Mouse (Mus musculus) midbrain, embryonic 14.5 days (tissue): ENCODE results near the gene Il1rl1. TPM values are rescaled to one million over a fixed set of nuclear protein-coding genes. Genes with fewer than 3 reads are reported as not detected.

Source experiments
- ATAC-seq: fragments of 200-750 bp; cut with Nextera tagmentation; 2 replicates; pipeline ENCODE4 v1.8.0; 2017; ENCODE audit warnings: moderate number of reproducible peaks, moderate library complexity; ENCODE audit not compliant: low FRiP score, low TSS enrichment
- DNase-seq: peaks from one replicate; pipeline ENCODE4 v3.0.0-alpha.2; 2015
- H3K27ac ChIP-seq: fragments of 300-500 bp; sonication (generic); replicated peaks from 2 replicates; pipeline ENCODE4 v1.5.1; 2014; ENCODE audit warnings: mild to moderate bottlenecking, low read depth, low read length, moderate library complexity
- H3K27me3 ChIP-seq: fragments of 300-500 bp; sonication (generic); 2 replicates; pipeline ENCODE4 v1.6.1; 2014; ENCODE audit warnings: low read length, control low read depth, mixed read lengths; ENCODE audit not compliant: control insufficient read depth, insufficient read depth
- H3K36me3 ChIP-seq: fragments of 300-500 bp; sonication (generic); 2 replicates; pipeline ENCODE4 v1.6.1; 2014; ENCODE audit warnings: low read length, control low read depth; ENCODE audit not compliant: control insufficient read depth, insufficient read depth
- H3K4me1 ChIP-seq: fragments of 300-500 bp; sonication (generic); 2 replicates; pipeline ENCODE4 v1.6.1; 2014; ENCODE audit warnings: mild to moderate bottlenecking, antibody characterized with exemption, low read length, control low read depth; ENCODE audit not compliant: control insufficient read depth, insufficient read depth
- H3K4me2 ChIP-seq: fragments of 300-500 bp; sonication (generic); 2 replicates; pipeline ENCODE4 v1.6.1; 2014; ENCODE audit warnings: mild to moderate bottlenecking, low read length, moderate library complexity
- H3K4me3 ChIP-seq: fragments of 300-500 bp; sonication (generic); replicated peaks from 2 replicates; pipeline ENCODE4 v1.5.1; 2014; ENCODE audit warnings: low read depth, low read length
- H3K9ac ChIP-seq: fragments of 300-500 bp; sonication (generic); replicated peaks from 2 replicates; pipeline ENCODE4 v1.6.1; 2014; ENCODE audit warnings: mild to moderate bottlenecking, low read length, moderate library complexity
- H3K9me3 ChIP-seq: fragments of 300-500 bp; sonication (generic); 2 replicates; pipeline ENCODE4 v1.6.1; 2016; ENCODE audit warnings: low read length, control low read depth, mixed read lengths; ENCODE audit not compliant: control insufficient read depth
- WGBS: fragments of 180-500 bp; shearing (Covaris S2); extraction: QIAGEN DNeasy Blood & Tissue Kit; methylation state at CpG from one replicate; pipeline ENCODE4 v1.1.7; 2014; 5-methylcytosine and 5-hydroxymethylcytosine counted together
- polyA plus RNA-seq: library from polyadenylated mRNA; unstranded; fragments of >200 nt; fragmentation: Nextera tagmentation; extraction: Ambion mirVana; gene quantifications from 2 replicates; pipeline ENCODE4 v1.2.1, GENCODE M21; 2014

Gene Il1rl1
- polyA plus RNA-seq, 1 experiment from 2014 or later, result 0.07 TPM

DNA sequence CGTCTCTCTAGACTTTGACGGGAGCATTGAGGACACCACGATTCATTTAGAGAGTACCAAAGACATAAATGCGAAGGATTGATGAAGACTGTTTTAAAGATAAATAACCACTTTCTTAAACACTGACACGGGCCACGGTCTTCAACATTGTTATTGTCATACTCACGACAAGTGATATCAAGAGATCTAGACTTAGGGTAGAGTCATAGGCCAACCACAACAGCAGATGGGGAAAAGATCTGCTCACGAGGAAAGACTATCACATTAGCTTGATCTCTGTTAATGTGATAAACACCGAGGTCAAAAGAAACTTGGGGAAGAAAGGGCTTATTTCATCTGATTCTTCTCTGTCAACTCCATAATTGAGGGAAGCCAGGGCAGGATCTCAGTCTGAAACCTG lies 2.1 kb upstream of the Il1rl1 start:
- Histone ChIP-seq H3K36me3 (no peaks in the 10 kb centered on the region), H3K27me3 (no peaks in the 10 kb centered on the region), H3K27ac (no peak overlapping the region), H3K4me1 (no peaks in the 10 kb centered on the region), H3K4me3 (no peak overlapping the region), H3K9me3 (no peaks in the 10 kb centered on the region), H3K9ac (no peak overlapping the region), H3K4me2 (no peak overlapping the region)
- ATAC-seq, result no peak
- DNase-seq, result no peak
- WGBS, result 92% methylated on average over 9 of the region's 9 CpGs

DNA sequence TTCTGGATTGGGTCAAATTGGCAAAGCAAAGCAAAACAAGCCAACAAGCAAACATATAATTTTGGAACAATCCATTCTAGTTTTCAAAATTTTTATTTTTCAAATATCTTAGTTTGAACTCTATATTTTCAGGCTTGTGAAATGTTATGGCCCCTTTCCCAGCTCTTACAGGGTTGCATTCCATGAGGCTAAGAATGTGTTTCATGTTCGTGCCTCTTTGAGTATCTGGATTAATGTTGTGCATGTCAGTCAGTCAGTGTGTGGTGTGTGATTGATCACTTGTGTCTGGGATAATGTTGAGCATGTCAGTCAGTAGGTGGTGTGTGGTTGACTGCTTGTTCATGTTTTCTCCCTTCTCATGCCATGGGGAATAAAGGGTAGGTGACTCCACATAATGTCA lies 1.5 kb upstream of the Il1rl1 start:
- no peak for ATAC-seq
- Histone ChIP-seq H3K9ac (no peak overlapping the region), H3K27ac (no peak overlapping the region), H3K36me3 (no peaks in the 10 kb centered on the region), H3K4me2 (no peak overlapping the region), H3K4me1 (no peaks in the 10 kb centered on the region), H3K9me3 (no peaks in the 10 kb centered on the region), H3K4me3 (no peak overlapping the region), H3K27me3 (no peaks in the 10 kb centered on the region)
- DNase-seq, result no peak
- 93% methylated on average over 1 of the region's 1 CpGs for WGBS

DNA sequence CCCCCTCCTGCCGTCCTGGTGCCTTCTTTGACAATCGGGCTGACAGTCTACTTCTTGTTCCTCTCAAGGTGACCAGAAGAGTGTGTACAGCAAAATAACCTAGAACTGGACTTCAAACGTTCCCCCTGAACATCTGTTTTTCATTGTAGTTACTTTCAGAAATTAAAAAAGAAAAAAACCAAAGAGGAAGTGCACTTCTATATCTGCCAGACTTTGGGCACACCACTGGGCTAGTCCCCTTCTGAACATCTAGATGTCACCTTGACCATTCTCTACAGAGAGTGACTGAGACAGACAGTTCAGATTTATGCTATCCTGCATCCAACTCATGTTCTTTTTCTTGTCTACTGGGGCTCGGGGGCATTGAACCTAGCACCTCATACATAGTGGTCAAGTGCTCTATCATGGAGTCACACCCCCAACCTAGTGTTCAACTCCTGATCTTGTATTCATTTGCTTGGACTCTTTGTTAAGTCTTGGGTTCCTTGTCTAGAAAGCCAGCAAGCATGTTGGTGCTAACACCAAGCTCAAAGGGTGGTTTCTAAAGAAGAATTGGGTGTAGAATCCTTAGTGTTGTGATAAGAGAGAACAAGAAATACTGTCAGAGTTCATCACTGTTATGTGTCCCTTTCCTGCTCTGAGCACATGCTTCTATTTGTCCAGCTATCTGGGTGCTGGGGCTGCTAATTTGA lies 919 bp downstream of the Il1rl1 start:
- no peak overlapping the region for H3K4me3 ChIP-seq
- 85% methylated on average over 4 of the region's 4 CpGs for WGBS

DNA sequence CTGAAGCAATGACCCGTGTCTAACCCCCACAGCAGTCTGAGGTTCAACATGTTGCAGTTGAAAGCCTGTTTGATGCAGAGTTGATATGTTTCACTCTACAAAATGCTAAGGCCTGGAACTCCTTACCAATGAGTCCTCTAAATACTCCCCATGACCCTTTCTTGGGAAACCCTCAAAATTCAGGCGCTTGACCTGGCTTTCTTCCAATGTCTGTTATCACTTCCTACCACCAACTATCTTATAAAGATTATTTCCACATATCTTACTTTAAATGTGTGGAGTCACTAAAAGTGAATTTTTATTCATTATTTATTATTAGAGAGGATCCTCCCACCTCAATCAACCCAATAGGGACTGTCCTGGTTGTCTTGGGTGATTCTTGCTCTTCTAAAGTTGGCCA lies 2.8 kb downstream of the Il1rl1 start:
- no peaks in the 10 kb centered on the region for H3K4me1 ChIP-seq
- DNase-seq, result no peak
- no peaks in the 10 kb centered on the region for H3K9me3 ChIP-seq
- no peak overlapping the region for H3K27ac ChIP-seq
- no peak overlapping the region for H3K4me3 ChIP-seq
- ATAC-seq, result no peak
- H3K4me2 ChIP-seq, result no peak overlapping the region
- H3K27me3 ChIP-seq, result no peaks in the 10 kb centered on the region
- WGBS, result 94% methylated on average over 2 of the region's 2 CpGs
- H3K9ac ChIP-seq, result no peak overlapping the region
- H3K36me3 ChIP-seq, result no peaks in the 10 kb centered on the region

More for the DNA sequence above, 919 bp downstream of the Il1rl1 start:
- H3K4me1 ChIP-seq, result no peaks in the 10 kb centered on the region
- no peak for DNase-seq
- no peaks in the 10 kb centered on the region for H3K9me3 ChIP-seq
- H3K36me3 ChIP-seq, result no peaks in the 10 kb centered on the region
- H3K4me2 ChIP-seq, result no peak overlapping the region
- ATAC-seq, result no peak
- H3K27ac ChIP-seq, result no peak overlapping the region
- H3K27me3 ChIP-seq, result no peaks in the 10 kb centered on the region
- no peak overlapping the region for H3K9ac ChIP-seq

DNA sequence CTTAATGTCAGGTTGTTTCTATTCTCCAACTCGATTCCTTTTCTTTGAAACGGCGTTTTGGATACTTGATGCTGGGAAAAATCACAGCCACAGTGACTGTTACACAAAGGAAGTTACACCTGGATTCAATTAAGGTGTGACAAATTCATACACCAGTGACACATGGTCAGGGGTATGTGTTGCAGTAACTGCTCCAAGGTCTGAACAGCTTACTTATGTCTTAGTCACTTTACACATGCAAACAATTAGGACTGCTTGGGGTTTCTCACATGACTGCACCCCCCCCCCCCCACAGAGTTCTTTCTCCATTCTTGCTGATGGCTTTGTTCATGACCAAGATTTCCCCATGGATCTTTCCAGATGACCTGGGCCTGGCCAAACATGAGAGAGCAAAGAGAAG lies 6.6 kb downstream of the Il1rl1 start:
- H3K4me1 ChIP-seq, result no peaks in the 10 kb centered on the region
- no peak overlapping the region for H3K27ac ChIP-seq
- H3K9me3 ChIP-seq, result no peaks in the 10 kb centered on the region
- H3K36me3 ChIP-seq, result no peaks in the 10 kb centered on the region
- WGBS, result 91% methylated on average over 3 of the region's 3 CpGs
- H3K4me2 ChIP-seq, result no peak overlapping the region
- no peaks in the 10 kb centered on the region for H3K27me3 ChIP-seq
- DNase-seq (no peak), ATAC-seq (no peak)
- H3K4me3 ChIP-seq, result no peak overlapping the region
- no peak overlapping the region for H3K9ac ChIP-seq

DNA sequence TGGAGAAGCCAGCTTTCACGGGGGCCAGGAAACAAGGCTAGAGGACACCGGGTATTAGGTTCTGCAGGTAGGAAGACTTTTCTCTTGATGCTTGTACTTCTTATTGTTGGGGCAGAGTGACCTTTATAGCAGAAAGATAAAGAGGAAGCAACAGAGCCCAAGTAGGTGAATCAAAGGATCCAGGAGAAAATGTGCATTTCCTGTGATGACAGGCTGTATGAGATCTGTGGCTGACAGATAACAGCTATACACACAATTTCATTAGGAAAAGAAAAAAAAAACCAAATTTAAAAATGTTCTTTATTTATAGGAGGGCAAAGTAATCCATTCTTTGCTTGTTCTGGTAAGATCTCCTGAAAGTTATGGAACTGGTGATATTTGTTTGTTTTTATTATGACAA lies 8.0 kb downstream of the Il1rl1 start:
- no peak overlapping the region for H3K4me2 ChIP-seq
- H3K36me3 ChIP-seq, result no peaks in the 10 kb centered on the region
- H3K9me3 ChIP-seq, result no peaks in the 10 kb centered on the region
- H3K4me3 ChIP-seq, result no peak overlapping the region
- H3K9ac ChIP-seq, result no peak overlapping the region
- ATAC-seq (no peak), DNase-seq (no peak)
- no peak overlapping the region for H3K27ac ChIP-seq
- WGBS, result 95% methylated on average over 2 of the region's 2 CpGs
- H3K27me3 ChIP-seq, result no peaks in the 10 kb centered on the region
- no peaks in the 10 kb centered on the region for H3K4me1 ChIP-seq

DNA sequence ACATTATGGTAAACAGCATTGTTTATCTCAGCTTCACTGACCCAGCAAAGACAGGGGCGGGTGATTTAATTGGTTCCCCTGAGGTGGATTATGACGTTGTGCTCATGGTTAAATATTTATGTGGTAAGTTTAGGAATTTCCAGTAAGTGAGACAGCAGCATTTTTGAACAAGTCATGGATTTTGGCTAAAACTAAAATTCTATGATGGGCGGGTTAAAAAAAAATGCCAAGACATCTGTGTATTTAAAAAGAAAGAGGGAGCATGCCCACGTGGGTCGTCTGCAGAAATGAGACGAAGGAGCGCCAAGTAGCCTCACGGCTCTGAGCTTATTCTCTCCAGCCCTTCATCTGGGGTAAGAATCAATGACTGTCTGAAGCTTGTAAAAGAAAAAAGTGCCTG lies 10.1 kb downstream of the Il1rl1 start:
- Histone ChIP-seq H3K36me3 (no peaks in the 10 kb centered on the region), H3K4me1 (no peaks in the 10 kb centered on the region), H3K9me3 (no peaks in the 10 kb centered on the region), H3K27me3 (no peaks in the 10 kb centered on the region), H3K9ac (no peak overlapping the region), H3K27ac (no peak overlapping the region), H3K4me3 (no peak overlapping the region), H3K4me2 (no peak overlapping the region)
- DNase-seq (no peak), ATAC-seq (no peak)
- WGBS, result 73% methylated on average over 8 of the region's 8 CpGs

DNA sequence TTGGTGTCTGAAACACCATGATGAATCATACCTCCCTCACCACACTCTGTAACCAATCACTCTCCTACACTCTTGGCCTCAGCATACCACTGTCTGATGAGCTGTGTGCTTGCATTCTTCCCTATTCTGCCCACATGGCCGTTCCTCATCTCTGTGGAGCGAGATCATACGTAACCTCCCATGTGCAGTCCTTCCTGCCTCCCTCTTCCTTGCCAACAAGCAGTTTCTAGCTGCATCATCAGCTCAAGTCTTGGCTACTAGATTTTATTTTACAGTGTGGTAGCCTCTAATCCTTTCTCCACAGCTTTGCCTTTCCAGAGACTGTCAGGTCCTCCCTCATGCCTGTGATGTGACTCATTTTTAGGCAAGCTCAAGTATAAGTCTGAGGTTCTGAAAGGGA lies 15.4 kb downstream of the Il1rl1 start:
- Histone ChIP-seq H3K9ac (no peak overlapping the region), H3K4me1 (no peaks in the 10 kb centered on the region), H3K27ac (no peak overlapping the region), H3K4me3 (no peak overlapping the region), H3K36me3 (no peaks in the 10 kb centered on the region), H3K9me3 (no peaks in the 10 kb centered on the region), H3K27me3 (no peaks in the 10 kb centered on the region), H3K4me2 (no peak overlapping the region)
- ATAC-seq (no peak), DNase-seq (no peak)
- WGBS, result 95% methylated on average over 3 of the region's 3 CpGs

DNA sequence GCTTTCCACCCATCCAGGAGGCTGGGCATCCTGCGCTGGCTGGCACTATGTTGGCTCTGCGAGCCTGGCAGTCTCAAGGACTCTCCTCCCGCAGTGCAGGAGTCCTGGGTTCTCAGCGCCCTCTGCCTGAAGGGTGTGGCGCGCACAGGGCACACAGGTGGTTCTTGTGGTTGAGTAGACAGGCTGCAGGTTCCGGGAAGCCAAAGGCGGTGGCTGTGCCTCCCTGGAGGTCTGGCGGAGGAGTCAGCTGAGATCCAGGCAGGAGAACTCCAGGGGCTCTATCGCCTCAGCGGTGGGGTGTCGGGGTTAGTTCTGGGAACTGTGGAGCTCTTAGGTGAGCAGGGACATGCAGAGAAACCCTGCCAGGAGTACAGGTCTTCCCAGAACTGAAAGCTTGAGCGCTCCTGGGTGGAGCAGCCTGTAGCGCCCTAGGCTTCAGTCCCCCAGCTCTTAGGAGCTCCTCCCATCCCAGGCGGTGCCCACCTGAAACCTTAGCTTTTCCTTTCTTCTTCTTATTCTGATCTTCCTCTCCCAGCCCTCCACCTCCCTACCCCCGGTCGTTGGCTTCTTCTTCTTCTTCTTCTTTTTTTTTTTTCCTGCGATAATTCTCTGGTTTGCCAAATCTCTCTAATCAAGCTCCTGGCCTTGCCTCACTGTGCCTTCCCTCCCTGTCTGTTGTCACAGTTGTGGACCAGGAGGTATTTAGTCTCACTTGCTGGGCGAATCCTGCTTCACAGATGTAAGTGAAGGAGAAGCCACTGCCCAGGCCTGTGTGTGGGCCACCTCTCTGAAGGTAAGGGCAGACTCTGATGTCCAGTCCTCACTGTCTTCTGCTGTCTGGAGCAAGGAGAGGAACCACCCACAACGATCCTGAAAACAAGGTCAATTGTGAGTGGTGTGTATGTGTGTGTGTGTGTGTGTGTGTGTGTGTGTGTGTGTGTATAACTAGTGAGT lies 36.4 kb downstream of the Il1rl1 start, which contains the start of gene Il18r1:
Gene Il18r1 (plus strand): TSS at position 76 of the 954 bp plus-strand sequence.
- H3K4me2 ChIP-seq, result no peak within 1 kb of the TSS
- H3K9ac ChIP-seq, result no peak within 1 kb of the TSS
- no peak for ATAC-seq
- no peaks in the 10 kb centered on the region for H3K4me1 ChIP-seq
- no peaks in the 10 kb centered on the region for H3K9me3 ChIP-seq
- no peak within 1 kb of the TSS for H3K27ac ChIP-seq
- no peaks in the 10 kb centered on the region for H3K27me3 ChIP-seq
- no peak within 1 kb of the TSS for H3K4me3 ChIP-seq
- no peak for DNase-seq
- WGBS, result 53% methylated on average over 20 of the region's 20 CpGs
- H3K36me3 ChIP-seq, result no peaks in the 10 kb centered on the region
